Mouse (Mus musculus): ENCODE measurements at regions not wholly inside any gene's neighbourhood (a gene's known extent, or its start where the extent isn't known, plus 50 kb on each side); places are given as distances from the start of the nearest gene placed in this dataset.
A peak's percentile ranks its signal among the peaks of the same experiment; 100 is the strongest.

- ATAC-seq (replicated peaks; ENCODE audit: insufficient number of reproducible peaks, low FRiP score, low TSS enrichment, low read depth) = peak; percentile 59; the same call in 1 of the 2 replicates
- H3K27ac ChIP-seq (replicated peaks; ENCODE audit: low read depth, low read length) = no peak overlapping the region
These were observed 97.5 kb upstream of the Dlx2 start for GRCm38 (mm10) chr2:71644038-71644470.

GRCm38 (mm10) chr2:71647914-71648497 lies 97.4 kb upstream of the Itga6 start:
- ATAC-seq (replicated peaks; ENCODE audit: insufficient number of reproducible peaks, low FRiP score, low TSS enrichment, low read depth) (no peak), DNase-seq (ENCODE audit: low spot score) (no peak)
- Histone ChIP-seq H3K27me3 (ENCODE audit: control insufficient read depth, insufficient read depth, low read length) (no peaks in the 10 kb centered on the region), H3K4me2 (ENCODE audit: low read depth, low read length) (no peak overlapping the region), H3K36me3 (replicated peaks; ENCODE audit: control insufficient read depth, insufficient read depth, low read depth, low read length) (no peaks in the 10 kb centered on the region), H3K9ac (replicated peaks; ENCODE audit: low read length) (no peak overlapping the region), H3K4me1 (ENCODE audit: control insufficient read depth, insufficient read depth, low read length) (no peaks in the 10 kb centered on the region), H3K9me3 (replicated peaks; ENCODE audit: control insufficient read depth, low read length) (no peaks in the 10 kb centered on the region), H3K27ac (replicated peaks; ENCODE audit: low read depth, low read length) (no peak overlapping the region), H3K4me3 (ENCODE audit: low read depth, low read length) (no peak overlapping the region)
- WGBS = 84% methylated on average over 14 of the region's 14 CpGs

More at GRCm38 (mm10) chr2:71644038-71644470, 97.5 kb upstream of the Dlx2 start:
- Histone ChIP-seq H3K9me3 (replicated peaks; ENCODE audit: control insufficient read depth, low read length) (no peaks in the 10 kb centered on the region), H3K27me3 (ENCODE audit: control insufficient read depth, insufficient read depth, low read length) (no peaks in the 10 kb centered on the region), H3K4me2 (ENCODE audit: low read depth, low read length) (no peak overlapping the region), H3K36me3 (replicated peaks; ENCODE audit: control insufficient read depth, insufficient read depth, low read depth, low read length) (no peaks in the 10 kb centered on the region), H3K4me3 (ENCODE audit: low read depth, low read length) (no peak overlapping the region), H3K4me1 (ENCODE audit: control insufficient read depth, insufficient read depth, low read length) (no peaks in the 10 kb centered on the region), H3K9ac (replicated peaks; ENCODE audit: low read length) (no peak overlapping the region)
- WGBS = 53% methylated on average over 6 of the region's 6 CpGs
- DNase-seq (ENCODE audit: low spot score) = no peak

GRCm38 (mm10) chr2:71651662-71652061 lies 93.8 kb upstream of the Itga6 start:
- Histone ChIP-seq H3K9me3 (replicated peaks; ENCODE audit: control insufficient read depth, low read length) (no peaks in the 10 kb centered on the region), H3K27me3 (ENCODE audit: control insufficient read depth, insufficient read depth, low read length) (no peaks in the 10 kb centered on the region), H3K4me2 (ENCODE audit: low read depth, low read length) (no peak overlapping the region), H3K4me1 (ENCODE audit: control insufficient read depth, insufficient read depth, low read length) (no peaks in the 10 kb centered on the region), H3K27ac (replicated peaks; ENCODE audit: low read depth, low read length) (no peak overlapping the region), H3K4me3 (ENCODE audit: low read depth, low read length) (no peak overlapping the region), H3K9ac (replicated peaks; ENCODE audit: low read length) (no peak overlapping the region), H3K36me3 (replicated peaks; ENCODE audit: control insufficient read depth, insufficient read depth, low read depth, low read length) (no peaks in the 10 kb centered on the region)
- WGBS = 13% methylated on average over 2 of the region's 2 CpGs
- ATAC-seq (replicated peaks; ENCODE audit: insufficient number of reproducible peaks, low FRiP score, low TSS enrichment, low read depth) = no peak
- DNase-seq (ENCODE audit: low spot score) = no peak

GRCm38 (mm10) chr2:71652261-71652801 lies 93.1 kb upstream of the Itga6 start:
- H3K4me1 ChIP-seq (ENCODE audit: control insufficient read depth, insufficient read depth, low read length) = no peaks in the 10 kb centered on the region
- no peak overlapping the region for H3K4me3 ChIP-seq (ENCODE audit: low read depth, low read length)
- ATAC-seq (replicated peaks; ENCODE audit: insufficient number of reproducible peaks, low FRiP score, low TSS enrichment, low read depth) = no peak
- H3K27ac ChIP-seq (replicated peaks; ENCODE audit: low read depth, low read length) = no peak overlapping the region
- no peaks in the 10 kb centered on the region for H3K9me3 ChIP-seq (replicated peaks; ENCODE audit: control insufficient read depth, low read length)
- H3K9ac ChIP-seq (replicated peaks; ENCODE audit: low read length) = no peak overlapping the region
- peak; percentile 53 for DNase-seq (ENCODE audit: low spot score)
- H3K27me3 ChIP-seq (ENCODE audit: control insufficient read depth, insufficient read depth, low read length) = no peaks in the 10 kb centered on the region
- H3K4me2 ChIP-seq (ENCODE audit: low read depth, low read length) = no peak overlapping the region
- H3K36me3 ChIP-seq (replicated peaks; ENCODE audit: control insufficient read depth, insufficient read depth, low read depth, low read length) = no peaks in the 10 kb centered on the region
- 8% methylated on average over 9 of the region's 9 CpGs for WGBS

GRCm38 (mm10) chr2:71654817-71655503 lies 90.5 kb upstream of the Itga6 start:
- Histone ChIP-seq H3K9ac (replicated peaks; ENCODE audit: low read length) (no peak overlapping the region; the same call in 1 of the 2 replicates), H3K27ac (replicated peaks; ENCODE audit: low read depth, low read length) (no peak overlapping the region), H3K36me3 (replicated peaks; ENCODE audit: control insufficient read depth, insufficient read depth, low read depth, low read length) (no peaks in the 10 kb centered on the region), H3K4me3 (ENCODE audit: low read depth, low read length) (no peak overlapping the region), H3K27me3 (ENCODE audit: control insufficient read depth, insufficient read depth, low read length) (no peaks in the 10 kb centered on the region), H3K9me3 (replicated peaks; ENCODE audit: control insufficient read depth, low read length) (no peaks in the 10 kb centered on the region), H3K4me2 (ENCODE audit: low read depth, low read length) (no peak overlapping the region), H3K4me1 (ENCODE audit: control insufficient read depth, insufficient read depth, low read length) (no peaks in the 10 kb centered on the region)
- peak; percentile 57 for ATAC-seq (replicated peaks; ENCODE audit: insufficient number of reproducible peaks, low FRiP score, low TSS enrichment, low read depth)
- DNase-seq (ENCODE audit: low spot score) = no peak
- WGBS = 8% methylated on average over 8 of the region's 8 CpGs

GRCm38 (mm10) chr2:71655504-71656390 lies 89.7 kb upstream of the Itga6 start:
- peak; percentile 73 for ATAC-seq (replicated peaks; ENCODE audit: insufficient number of reproducible peaks, low FRiP score, low TSS enrichment, low read depth)
- WGBS = under 1% methylated on average over 19 of the region's 19 CpGs

GRCm38 (mm10) chr2:71656611-71657244 lies 88.7 kb upstream of the Itga6 start:
- H3K9me3 ChIP-seq (replicated peaks; ENCODE audit: control insufficient read depth, low read length) = no peaks in the 10 kb centered on the region
- WGBS = 54% methylated on average over 8 of the region's 8 CpGs
- ATAC-seq (replicated peaks; ENCODE audit: insufficient number of reproducible peaks, low FRiP score, low TSS enrichment, low read depth) = no peak
- H3K27me3 ChIP-seq (ENCODE audit: control insufficient read depth, insufficient read depth, low read length) = no peaks in the 10 kb centered on the region
- H3K4me2 ChIP-seq (ENCODE audit: low read depth, low read length) = no peak overlapping the region
- H3K36me3 ChIP-seq (replicated peaks; ENCODE audit: control insufficient read depth, insufficient read depth, low read depth, low read length) = no peaks in the 10 kb centered on the region
- DNase-seq (ENCODE audit: low spot score) = no peak
- no peak overlapping the region for H3K4me3 ChIP-seq (ENCODE audit: low read depth, low read length)
- no peaks in the 10 kb centered on the region for H3K4me1 ChIP-seq (ENCODE audit: control insufficient read depth, insufficient read depth, low read length)
- no peak overlapping the region for H3K27ac ChIP-seq (replicated peaks; ENCODE audit: low read depth, low read length)
- no peak overlapping the region for H3K9ac ChIP-seq (replicated peaks; ENCODE audit: low read length)

More at GRCm38 (mm10) chr2:71655504-71656390, 89.7 kb upstream of the Itga6 start:
- Histone ChIP-seq H3K36me3 (replicated peaks; ENCODE audit: control insufficient read depth, insufficient read depth, low read depth, low read length) (no peaks in the 10 kb centered on the region), H3K4me2 (ENCODE audit: low read depth, low read length) (peak overlapping the region; percentile 42), H3K9me3 (replicated peaks; ENCODE audit: control insufficient read depth, low read length) (no peaks in the 10 kb centered on the region), H3K27me3 (ENCODE audit: control insufficient read depth, insufficient read depth, low read length) (no peaks in the 10 kb centered on the region), H3K4me1 (ENCODE audit: control insufficient read depth, insufficient read depth, low read length) (no peaks in the 10 kb centered on the region), H3K27ac (replicated peaks; ENCODE audit: low read depth, low read length) (peak overlapping the region; percentile 57; the same call in 1 of the 2 replicates), H3K9ac (replicated peaks; ENCODE audit: low read length) (peak overlapping the region; percentile 58), H3K4me3 (ENCODE audit: low read depth, low read length) (peak overlapping the region; percentile 12; the same call in 1 of the 2 replicates)
- peak; percentile 80 for DNase-seq (ENCODE audit: low spot score)
